Mouse (Mus musculus) T-helper 2 cell (primary cell): ENCODE measurements around the gene Dusp10.

Experiments used
- in situ Hi-C: fragments of 300-600 bp; cut with MboI, MseI; formaldehyde crosslinking; loops from one replicate; pipeline ENCODE4 v1.15.1; 2025; ENCODE audit warnings: high pct_unique_total_duplicates

The Dusp10 gene

GRCm38 (mm10) chr1:184013106-184013505 is at the start of gene Dusp10:
Gene Dusp10, plus strand, starts transcription at chr1:184013302.
- in situ Hi-C loops = no loop called here

- in situ Hi-C loops = no loop called here
Measured at GRCm38 (mm10) chr1:183965341-183965740, 47.8 kb upstream of the Dusp10 start.

- in situ Hi-C loops = no loop called here
Measured at GRCm38 (mm10) chr1:183969265-183969664, 43.8 kb upstream of the Dusp10 start.

GRCm38 (mm10) chr1:183979814-183980243 is 33.3 kb upstream of the Dusp10 start:
- in situ Hi-C loops = no loop called here

- in situ Hi-C loops = no loop called here
Measured at GRCm38 (mm10) chr1:183982108-183982507, 31.0 kb upstream of the Dusp10 start.

GRCm38 (mm10) chr1:183987711-183988245 is 25.3 kb upstream of the Dusp10 start:
- in situ Hi-C loops = no loop called here

GRCm38 (mm10) chr1:183991921-183992320 is 21.2 kb upstream of the Dusp10 start:
- in situ Hi-C loops = no loop called here

GRCm38 (mm10) chr1:183997207-183997606 is 15.9 kb upstream of the Dusp10 start:
- in situ Hi-C loops = no loop called here

GRCm38 (mm10) chr1:184002470-184002869 is 10.6 kb upstream of the Dusp10 start:
- in situ Hi-C loops = loop anchor here (5.0 kb wide), 1 partner anchor 100 kb away; no protein-coding TSS in a partner anchor

- in situ Hi-C loops = loop anchor here (5.0 kb wide), 1 partner anchor 98 kb away; no protein-coding TSS in a partner anchor
Measured at GRCm38 (mm10) chr1:184004311-184004710, 8.8 kb upstream of the Dusp10 start.

GRCm38 (mm10) chr1:184005315-184006058 is 7.6 kb upstream of the Dusp10 start:
- in situ Hi-C loops = no loop called here

GRCm38 (mm10) chr1:184006086-184006485 is 7.0 kb upstream of the Dusp10 start:
- in situ Hi-C loops = no loop called here

GRCm38 (mm10) chr1:184011311-184011710 is 1.8 kb upstream of the Dusp10 start:
- in situ Hi-C loops = no loop called here

GRCm38 (mm10) chr1:184014091-184014490 is 989 bp downstream of the Dusp10 start:
- in situ Hi-C loops = no loop called here

GRCm38 (mm10) chr1:184015995-184016730 is 3.1 kb downstream of the Dusp10 start:
- in situ Hi-C loops = no loop called here

- in situ Hi-C loops = no loop called here
Measured at GRCm38 (mm10) chr1:184017606-184018005, 4.5 kb downstream of the Dusp10 start.

- in situ Hi-C loops = no loop called here
Measured at GRCm38 (mm10) chr1:184019042-184019721, 6.1 kb downstream of the Dusp10 start.

GRCm38 (mm10) chr1:184019722-184020107 is 6.6 kb downstream of the Dusp10 start:
- in situ Hi-C loops = no loop called here

- in situ Hi-C loops = no loop called here
Measured at GRCm38 (mm10) chr1:184023971-184024370, 10.9 kb downstream of the Dusp10 start.

GRCm38 (mm10) chr1:184024631-184025030 is 11.5 kb downstream of the Dusp10 start:
- in situ Hi-C loops = no loop called here

- in situ Hi-C loops = no loop called here
Measured at GRCm38 (mm10) chr1:184025079-184025478, 12.0 kb downstream of the Dusp10 start.

- in situ Hi-C loops = no loop called here
Measured at GRCm38 (mm10) chr1:184027039-184027438, 13.9 kb downstream of the Dusp10 start.
